Mouse (Mus musculus) kidney, adult 2 months (tissue): ENCODE measurements around the gene H2afy.

ENCODE experiments used
- CTCF ChIP-seq: fragments of 200-500 bp; conservative IDR thresholded peaks from 2 replicates; pipeline ENCODE4 v1.5.1; 2011; ENCODE audit warnings: low read depth, mild to moderate bottlenecking, control low read depth, low read length, moderate library complexity, mixed read lengths; ENCODE audit not compliant: insufficient read depth, insufficient read length
- POLR2A ChIP-seq: fragments of 200-500 bp; IDR thresholded peaks from one replicate; pipeline ENCODE4 v1.6.1; 2011; ENCODE audit warnings: low read depth, low read length, control low read depth

- no peak for TF ChIP-seq CTCF
- no peak for TF ChIP-seq POLR2A
Measured at GRCm38 (mm10) chr13:56066152-56066551, 70.0 kb downstream of the H2afy start.
